Mouse (Mus musculus) kidney, postnatal 0 days (tissue): Measurements from ENCODE around the gene Ccar1. TPM values are rescaled to one million over a fixed set of nuclear protein-coding genes. Genes with fewer than 3 reads are reported as not detected.

Source experiments
- ATAC-seq: fragments of 200-750 bp; cut with Nextera tagmentation; replicated peaks from 2 replicates; pipeline ENCODE4 v1.8.0; 2017; ENCODE audit warnings: low read depth, moderate number of reproducible peaks, moderate TSS enrichment, moderate library complexity; ENCODE audit not compliant: low FRiP score
- DNase-seq: peaks from one replicate; pipeline ENCODE4 v3.0.0-alpha.2; 2016; ENCODE audit warnings: low spot score
- H3K27ac ChIP-seq: fragments of 300-500 bp; sonication (generic); 2 replicates; pipeline ENCODE4 v1.5.1; 2014; ENCODE audit warnings: mild to moderate bottlenecking
- H3K27me3 ChIP-seq: fragments of 300-500 bp; sonication (generic); 2 replicates; pipeline ENCODE4 v1.6.1; 2014; ENCODE audit warnings: low read length, mixed read lengths; ENCODE audit not compliant: insufficient read depth
- H3K36me3 ChIP-seq: fragments of 300-500 bp; sonication (generic); 2 replicates; pipeline ENCODE4 v1.6.1; 2014; ENCODE audit warnings: low read length, mixed read lengths; ENCODE audit not compliant: insufficient read depth
- H3K4me1 ChIP-seq: fragments of 300-500 bp; sonication (generic); replicated peaks from 2 replicates; pipeline ENCODE4 v1.6.1; 2014; ENCODE audit warnings: antibody characterized with exemption, low read length, mixed read lengths; ENCODE audit not compliant: insufficient read depth
- H3K4me2 ChIP-seq: fragments of 300-500 bp; sonication (generic); 2 replicates; pipeline ENCODE4 v1.6.1; 2014; ENCODE audit warnings: mild to moderate bottlenecking, low read length, moderate library complexity, mixed read lengths
- H3K4me3 ChIP-seq: fragments of 300-500 bp; sonication (generic); replicated peaks from 2 replicates; pipeline ENCODE4 v1.5.1; 2014; ENCODE audit warnings: low read depth, low read length
- H3K9ac ChIP-seq: fragments of 300-500 bp; sonication (generic); 2 replicates; pipeline ENCODE4 v1.6.1; 2014; ENCODE audit warnings: low read depth, low read length
- H3K9me3 ChIP-seq: fragments of 300-500 bp; sonication (generic); replicated peaks from 2 replicates; pipeline ENCODE4 v1.6.1; 2016; ENCODE audit warnings: low read length, inconsistent platforms, mixed read lengths
- CTCF ChIP-seq: IDR thresholded peaks from 2 replicates; pipeline ENCODE4 v1.5.1; 2016; ENCODE audit warnings: antibody characterized with exemption, low read depth, mild to moderate bottlenecking, moderate library complexity
- WGBS: fragments of 180-500 bp; shearing (Covaris S2); extraction: QIAGEN DNeasy Blood & Tissue Kit; methylation state at CpG from one replicate; pipeline ENCODE4 v1.1.7; 2014; 5-methylcytosine and 5-hydroxymethylcytosine counted together
- polyA plus RNA-seq: library from polyadenylated mRNA; unstranded; fragments of >200 nt; fragmentation: Nextera tagmentation; extraction: Ambion mirVana; gene quantifications from 2 replicates; pipeline ENCODE4 v1.2.1, GENCODE M21; 2015

Ccar1 gene
- polyA plus RNA-seq, 1 experiment from 2014 or later, result 84.2 TPM

DNA sequence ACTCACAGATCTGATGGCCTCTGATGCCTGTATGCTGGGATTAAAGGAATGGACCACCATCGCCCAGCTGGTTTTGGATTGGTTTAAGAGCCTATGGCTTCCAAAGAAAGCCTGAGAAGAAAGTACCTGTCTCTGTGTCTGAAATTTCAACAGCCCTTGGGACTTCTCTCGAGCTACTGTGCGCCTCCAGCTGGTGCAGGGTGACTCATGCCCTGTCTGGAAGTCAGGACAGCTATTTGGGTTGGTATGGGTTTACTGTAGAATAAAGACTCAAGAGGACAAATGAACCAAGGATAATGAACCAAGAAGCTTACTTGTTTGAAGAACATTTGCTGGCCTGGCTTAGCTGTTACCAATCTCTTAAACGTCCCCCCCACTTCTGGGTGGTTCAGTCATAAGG lies 88.5 kb downstream of the Ccar1 start:
- TF ChIP-seq CTCF, result no peak
- WGBS, result 77% methylated on average over 4 of the region's 4 CpGs
- H3K27me3 ChIP-seq, result no peaks in the 10 kb centered on the region
- no peaks in the 10 kb centered on the region for H3K36me3 ChIP-seq
- no peak overlapping the region for H3K9ac ChIP-seq
- no peak overlapping the region for H3K27ac ChIP-seq
- DNase-seq (no peak), ATAC-seq (no peak)
- no peak overlapping the region for H3K4me3 ChIP-seq
- H3K4me1 ChIP-seq, result no peaks in the 10 kb centered on the region
- H3K4me2 ChIP-seq, result no peak overlapping the region
- H3K9me3 ChIP-seq, result no peaks in the 10 kb centered on the region

DNA sequence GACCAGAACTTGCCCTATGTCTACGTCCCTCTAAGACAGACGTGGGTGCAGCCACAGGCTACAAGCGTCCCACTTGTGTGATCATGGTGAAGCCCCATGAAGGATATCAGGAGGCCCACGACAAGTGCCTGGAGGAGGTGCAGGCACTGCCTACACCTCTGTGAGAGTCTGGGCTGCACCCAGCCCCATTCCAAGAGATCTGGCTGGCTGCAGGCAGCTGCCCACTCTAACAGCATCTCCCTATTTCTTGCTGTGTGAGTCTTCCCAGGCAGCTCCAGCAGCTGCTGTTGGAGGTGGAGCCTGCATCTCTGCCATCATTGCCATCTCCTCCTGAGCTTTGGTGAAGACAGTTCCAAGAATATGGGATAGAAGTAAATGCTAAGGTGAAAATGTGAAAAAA lies 89.7 kb downstream of the Ccar1 start:
- no peak for ATAC-seq
- 80% methylated on average over 4 of the region's 4 CpGs for WGBS
- TF ChIP-seq CTCF, result no peak

More for the DNA sequence above, 89.7 kb downstream of the Ccar1 start:
- Histone ChIP-seq H3K9me3 (no peaks in the 10 kb centered on the region), H3K27me3 (no peaks in the 10 kb centered on the region), H3K27ac (no peak overlapping the region), H3K4me2 (no peak overlapping the region), H3K9ac (no peak overlapping the region), H3K4me3 (no peak overlapping the region), H3K4me1 (no peaks in the 10 kb centered on the region), H3K36me3 (no peaks in the 10 kb centered on the region)
- no peak for DNase-seq

Other genes with a start within 250 kb of the Ccar1 start
- 29.1 and 33.8 TPM in 2 replicates for gene Kif1bp, start 213.8 kb downstream of the Ccar1 start, polyA plus RNA-seq
- 15.7 and 16.6 TPM in 2 replicates for gene Ddx21, start 190.0 kb downstream of the Ccar1 start, polyA plus RNA-seq
- gene Ddx50, start 141.1 kb downstream of the Ccar1 start, polyA plus RNA-seq, result 107 and 109 TPM in 2 replicates
- gene Stox1, start 66.2 kb downstream of the Ccar1 start, polyA plus RNA-seq, result 1.7 TPM in 2 replicates
- gene Tet1, start 116.7 kb upstream of the Ccar1 start, polyA plus RNA-seq, result 17.3 and 18.0 TPM in 2 replicates
- 27.3 and 27.6 TPM in 2 replicates for gene Slc25a16, start 128.3 kb upstream of the Ccar1 start, polyA plus RNA-seq
- gene Dna2, start 154.7 kb upstream of the Ccar1 start, polyA plus RNA-seq, result 9.0 and 12.7 TPM in 2 replicates
- gene Rufy2, start 187.9 kb upstream of the Ccar1 start, polyA plus RNA-seq, result 20.8 and 21.5 TPM in 2 replicates
- gene Hnrnph3, start 231.9 kb upstream of the Ccar1 start, polyA plus RNA-seq, result 56.7 and 57.8 TPM in 2 replicates
- 11.6 and 12.6 TPM in 2 replicates for gene Pbld2, start 232.0 kb upstream of the Ccar1 start, polyA plus RNA-seq